Mouse (Mus musculus) kidney, adult 2 months (tissue): ENCODE results near the gene Ubxn6.

Experiments
- CTCF ChIP-seq: fragments of 200-500 bp; conservative IDR thresholded peaks from 2 replicates; pipeline ENCODE4 v1.5.1; 2011; ENCODE audit warnings: low read depth, mild to moderate bottlenecking, control low read depth, low read length, moderate library complexity, mixed read lengths; ENCODE audit not compliant: insufficient read depth, insufficient read length
- POLR2A ChIP-seq: fragments of 200-500 bp; IDR thresholded peaks from one replicate; pipeline ENCODE4 v1.6.1; 2011; ENCODE audit warnings: low read depth, low read length, control low read depth

- TF ChIP-seq POLR2A = no peak
- TF ChIP-seq CTCF = no peak
Observed at GRCm38 (mm10) chr17:56062081-56062480, 12.7 kb downstream of the Ubxn6 start.
